Mouse (Mus musculus): ENCODE data around the gene Sel1l3.

GRCm38 (mm10) chr5:53091331-53091730, 122.4 kb downstream of the Sel1l3 start:
- TF ChIP-seq CTCF (IDR thresholded peaks at IDR 0.05) (no peak), POLR2A (IDR thresholded peaks at IDR 0.05; ENCODE audit: insufficient read depth, low read depth, low read length) (no peak)
